Mouse (Mus musculus) heart, adult 2 months (tissue): Measurements from ENCODE around the gene Id1.

Experiments
- CTCF ChIP-seq: fragments of 200-600 bp; IDR thresholded peaks from 2 replicates; pipeline ENCODE4 v1.8.1; 2022; ENCODE audit warnings: antibody characterized with exemption, mild to moderate bottlenecking, moderate library complexity
- POLR2A ChIP-seq: fragments of 200-500 bp; IDR thresholded peaks from 2 replicates; pipeline ENCODE4 v1.6.1; 2011; ENCODE audit warnings: mild to moderate bottlenecking, low read depth, low read length, control low read depth; ENCODE audit not compliant: insufficient read depth

GRCm38 (mm10) chr2:152718076-152718475 lies 18.0 kb upstream of the Id1 start:
- TF ChIP-seq CTCF (no peak), POLR2A (no peak)
